Mouse (Mus musculus) lung, postnatal 36 days (tissue): ENCODE results near the gene Mdm2.
A peak's percentile ranks its signal among the peaks of the same experiment; 100 is the strongest.

Source experiments
- DNase-seq: peaks from one replicate; pipeline ENCODE4 v3.0.0; 2022; ENCODE audit warnings: mixed read lengths

Mdm2 gene

DNA sequence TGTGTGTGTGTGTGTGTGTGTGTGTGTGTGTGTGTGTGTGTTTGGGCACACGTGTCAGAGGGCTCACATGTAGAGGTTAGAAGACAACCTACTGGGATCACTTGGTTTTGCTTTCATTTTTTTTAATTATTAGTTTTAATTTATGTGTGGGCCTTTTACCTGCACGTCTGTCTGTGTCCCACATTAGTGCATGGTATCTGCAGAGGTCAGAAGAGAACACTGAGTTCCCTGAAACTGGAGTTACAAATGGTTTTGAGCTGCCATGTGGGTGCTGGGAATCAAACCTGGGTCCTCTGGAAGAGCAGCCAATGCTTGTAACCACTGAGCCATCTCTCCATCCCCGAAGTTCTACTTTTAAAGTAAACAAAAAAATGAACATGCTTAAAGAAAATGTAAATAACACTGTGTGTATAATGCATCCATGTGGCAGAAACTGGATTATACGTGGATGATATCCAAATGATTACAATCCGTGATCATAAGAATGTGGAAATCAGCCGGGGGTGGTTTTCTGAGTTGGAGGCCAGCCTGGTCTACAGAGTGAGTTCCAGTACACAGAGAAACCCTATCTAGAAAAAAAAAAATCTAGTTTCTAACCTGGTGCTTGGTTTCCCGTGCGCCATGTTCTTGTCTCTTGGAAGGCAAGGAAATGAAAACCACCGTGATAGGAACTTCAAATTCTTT lies 43.5 kb downstream of the Mdm2 start:
- DNase-seq, result no peak

DNA sequence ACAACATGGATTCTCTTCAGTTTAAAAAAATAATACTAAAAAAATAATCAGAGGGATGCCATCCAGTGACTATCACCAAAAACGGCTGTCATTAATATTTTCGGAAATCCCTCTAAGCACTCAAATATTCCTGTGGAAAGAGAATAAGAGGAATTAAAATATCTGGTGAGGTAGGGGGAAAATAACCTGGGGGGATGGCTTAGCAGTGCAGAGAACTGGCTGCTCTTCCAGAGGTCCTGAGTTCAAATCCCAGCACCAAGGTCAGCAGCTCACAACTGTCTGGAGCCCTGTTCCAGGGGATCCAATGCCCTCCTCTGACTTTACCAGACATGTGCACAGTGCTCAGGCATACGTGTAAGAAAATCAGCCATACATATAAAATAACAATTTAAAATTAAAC lies 44.2 kb downstream of the Mdm2 start:
- DNase-seq, result no peak

DNA sequence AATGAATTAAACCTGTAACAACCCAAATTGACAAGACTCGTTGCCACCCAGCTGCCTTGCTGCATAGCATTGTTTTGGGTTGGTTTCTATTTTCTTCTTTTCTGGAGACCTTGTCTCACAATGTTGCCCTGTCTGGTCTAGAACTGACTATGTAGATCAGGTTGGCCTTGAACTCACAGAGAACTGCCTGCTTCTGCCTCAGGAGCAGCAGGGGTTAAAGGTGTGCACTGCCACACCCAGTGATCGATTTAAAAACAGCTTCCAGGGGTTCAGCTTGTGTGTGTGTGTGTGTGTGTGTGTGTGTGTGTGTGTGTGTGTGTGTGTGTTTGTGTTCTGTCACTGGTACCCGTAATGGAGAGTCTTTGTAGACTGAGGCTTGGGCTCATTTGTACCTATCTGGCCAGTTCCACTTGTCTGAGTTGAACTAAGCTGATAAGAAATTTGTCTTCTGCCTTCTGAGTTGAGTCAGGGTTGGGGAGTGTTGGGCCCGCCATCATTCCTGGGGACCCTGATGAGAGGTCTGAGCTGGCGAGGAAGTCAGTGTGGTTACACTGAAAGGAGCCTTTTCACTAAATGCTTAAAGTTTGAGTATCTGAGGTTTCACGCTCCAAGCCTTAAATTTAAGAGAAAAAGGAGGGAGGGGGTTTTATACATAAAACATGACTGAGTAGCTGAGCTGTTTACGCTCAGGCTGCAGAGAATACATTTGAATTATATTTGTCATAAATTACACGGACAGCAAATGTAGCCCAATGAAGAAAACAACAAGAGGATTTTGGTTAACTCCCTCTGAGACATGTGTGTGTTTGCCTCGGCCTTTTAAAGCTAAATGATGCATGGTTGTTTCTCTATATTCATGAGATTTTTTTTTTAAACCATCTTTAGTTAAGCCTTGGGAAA lies 44.9 kb downstream of the Mdm2 start:
- DNase-seq, result no peak

DNA sequence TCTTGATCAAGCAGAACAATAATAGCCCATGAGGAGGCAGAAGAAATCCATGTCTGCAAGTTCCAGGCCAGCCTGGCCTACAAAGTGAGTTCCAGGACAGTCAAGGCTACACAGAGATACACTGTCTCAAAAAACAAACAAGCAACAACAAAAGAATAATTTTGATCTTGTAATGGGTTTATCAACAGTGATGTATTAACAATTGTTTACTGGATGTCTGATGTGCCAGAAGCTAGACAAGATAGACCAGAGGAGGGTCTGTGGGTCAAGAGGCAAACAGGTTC lies 45.7 kb downstream of the Mdm2 start:
- DNase-seq, result no peak

DNA sequence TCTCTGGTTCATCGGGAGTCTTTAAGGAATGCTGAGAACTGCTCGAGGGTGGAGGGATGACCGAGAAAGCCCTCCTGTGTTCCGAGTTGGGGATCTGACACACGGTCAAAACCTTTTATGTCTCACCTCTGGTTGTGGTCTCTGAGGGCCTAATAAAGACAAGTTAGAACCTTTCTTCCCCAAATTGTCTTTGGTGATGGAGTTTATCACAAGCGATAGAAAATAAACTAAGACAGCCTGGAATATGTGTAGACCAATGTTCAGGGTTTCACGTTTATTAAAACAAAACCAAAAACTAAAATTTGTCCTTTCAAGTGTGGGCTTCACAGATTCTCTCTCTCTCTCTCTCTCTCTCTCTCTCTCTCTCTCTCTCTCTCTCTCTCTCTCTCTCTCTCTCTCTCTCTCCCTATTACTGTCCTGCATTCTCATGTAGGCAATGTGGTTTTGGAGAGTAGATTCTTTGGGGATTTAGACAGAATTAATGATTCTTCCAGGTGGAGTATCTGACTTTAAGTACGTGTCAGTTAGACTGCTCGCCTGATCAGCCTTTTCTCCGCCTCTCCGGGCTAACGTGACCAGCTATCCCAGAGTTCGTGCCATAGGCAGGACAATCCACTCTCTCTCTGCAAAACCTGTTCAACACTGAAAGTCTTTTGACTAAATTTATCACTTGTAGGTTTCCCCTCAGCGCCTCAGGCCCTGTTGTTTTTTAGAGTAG lies 46.2 kb downstream of the Mdm2 start:
- no peak for DNase-seq

DNA sequence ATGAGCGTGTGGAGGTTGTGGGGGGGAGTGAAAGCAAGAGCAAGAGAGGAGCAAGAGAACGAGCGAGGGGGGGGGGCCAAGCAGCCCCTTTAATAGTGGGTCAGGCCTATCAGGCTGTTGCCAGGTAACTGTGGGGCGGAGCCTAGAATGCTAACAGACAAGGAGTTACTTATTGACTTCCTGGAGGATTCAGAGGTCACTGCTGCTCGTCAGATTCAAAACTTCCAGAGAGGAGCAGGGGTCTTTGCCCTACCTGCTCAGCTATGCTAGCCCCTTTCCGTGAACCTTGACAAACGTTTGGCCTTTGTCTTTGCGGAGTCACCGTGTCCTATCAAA lies 46.7 kb downstream of the Mdm2 start:
- DNase-seq, result peak; percentile 82

DNA sequence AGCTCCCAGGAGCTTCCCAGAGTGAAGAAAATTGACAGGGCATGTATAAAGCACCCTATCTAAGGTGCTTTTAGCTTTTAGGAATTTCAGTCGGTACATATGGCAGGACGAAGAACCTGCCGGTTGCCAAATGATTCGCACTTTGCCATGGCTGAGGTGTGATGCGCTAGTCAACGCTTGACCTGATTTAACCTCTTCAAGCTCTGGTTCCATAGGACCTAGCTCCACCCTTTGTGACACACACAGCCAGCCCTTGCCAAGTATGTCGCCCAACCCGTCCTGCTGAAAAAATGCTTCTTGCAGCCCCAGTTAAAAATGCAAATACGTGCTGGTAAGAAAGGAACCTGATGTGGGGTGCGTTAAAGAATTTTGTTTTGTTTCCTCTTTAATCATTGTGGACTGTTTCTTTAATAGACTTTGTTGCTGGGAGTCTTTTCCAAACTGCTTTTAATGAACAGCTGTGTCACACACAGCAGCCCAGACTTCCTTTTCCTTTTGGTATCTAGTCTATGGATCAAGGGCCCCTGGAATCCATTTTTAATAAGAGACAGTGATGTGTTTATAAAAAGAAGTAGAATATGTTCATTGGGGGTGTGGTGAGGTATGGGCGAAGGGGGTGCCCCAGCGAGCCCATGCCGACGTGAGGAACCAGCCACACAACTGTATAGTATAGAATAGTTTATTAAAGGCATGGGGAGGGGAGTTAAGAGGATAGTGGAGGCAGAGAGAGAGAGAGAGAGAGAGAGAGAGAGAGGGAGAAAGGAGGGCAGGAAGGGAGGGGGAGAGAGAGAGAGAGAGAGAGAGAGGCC lies 47.3 kb downstream of the Mdm2 start:
- DNase-seq, result peak; percentile 59

DNA sequence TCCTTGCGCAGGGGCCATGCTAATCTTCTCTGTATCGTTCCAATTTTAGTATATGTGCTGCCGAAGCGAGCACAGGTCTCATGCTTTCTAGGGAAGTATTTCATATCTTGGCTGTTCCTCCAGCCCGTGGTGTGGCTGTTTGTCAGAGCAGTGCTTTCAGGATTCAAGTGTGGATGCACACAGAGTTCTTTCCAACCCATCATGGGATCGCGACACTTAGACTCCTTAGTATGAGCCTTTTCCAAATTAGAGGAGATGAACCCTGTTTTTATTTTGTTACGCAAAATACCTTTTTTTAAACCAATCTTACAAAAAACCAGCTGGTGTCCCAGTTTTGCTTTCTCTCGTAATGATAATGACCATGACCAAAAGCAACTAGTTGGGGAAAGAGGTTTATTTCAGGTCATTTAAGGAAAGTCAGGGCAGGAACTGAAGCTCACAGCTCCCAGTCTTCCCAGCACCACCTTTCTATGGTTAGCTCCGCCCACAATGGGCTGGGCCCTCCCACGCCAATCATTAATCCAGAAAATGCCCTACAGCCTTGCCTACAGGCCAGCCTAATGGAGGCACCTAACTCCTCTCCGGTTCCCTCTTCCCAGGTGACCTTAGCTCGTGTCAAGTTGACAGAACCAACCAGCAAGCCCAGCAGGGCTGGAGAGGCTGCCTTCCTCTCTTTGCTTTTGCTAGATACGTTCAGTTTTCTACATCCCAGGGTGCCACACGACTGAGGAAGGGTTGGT lies 48.1 kb downstream of the Mdm2 start:
- peak; percentile 64 for DNase-seq

DNA sequence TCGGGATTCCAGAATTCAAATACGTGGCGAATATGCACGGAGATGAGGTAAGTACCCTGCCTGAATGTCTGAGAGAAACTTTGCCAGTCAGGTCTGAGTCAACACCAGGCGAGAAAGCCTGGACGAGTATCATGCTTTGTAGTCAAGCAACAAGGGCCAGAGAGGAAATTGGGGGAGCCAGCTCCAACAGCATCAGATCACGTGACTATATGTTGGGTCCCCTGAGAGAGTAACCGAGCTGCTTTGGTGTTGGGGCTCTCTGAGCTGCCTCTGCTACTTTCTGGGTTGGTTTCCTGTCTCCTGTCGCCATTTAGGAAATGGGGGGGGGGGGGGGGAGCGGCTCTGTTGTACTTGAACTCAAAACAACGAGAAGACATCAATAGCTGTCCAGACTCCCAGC lies 50.7 kb downstream of the Mdm2 start:
- DNase-seq, result no peak

DNA sequence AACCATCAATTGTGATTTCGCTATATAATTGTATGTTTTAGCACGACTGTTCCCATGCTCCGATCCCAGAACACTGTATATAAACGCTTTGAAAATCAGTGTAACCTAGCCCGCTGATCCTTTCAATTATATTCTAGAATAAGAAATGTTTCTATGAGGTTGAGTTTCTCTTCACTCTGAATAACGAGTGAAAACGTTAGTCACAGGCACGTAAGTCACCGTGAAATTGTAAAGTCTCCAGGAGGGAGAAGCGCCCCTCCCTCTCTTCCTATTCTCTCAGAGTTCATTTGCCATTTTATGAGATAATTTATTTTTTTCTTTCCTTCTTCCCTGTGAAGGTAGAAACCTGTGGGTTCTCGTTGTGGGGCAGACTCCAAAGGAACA lies 51.1 kb downstream of the Mdm2 start:
- DNase-seq, result no peak

DNA sequence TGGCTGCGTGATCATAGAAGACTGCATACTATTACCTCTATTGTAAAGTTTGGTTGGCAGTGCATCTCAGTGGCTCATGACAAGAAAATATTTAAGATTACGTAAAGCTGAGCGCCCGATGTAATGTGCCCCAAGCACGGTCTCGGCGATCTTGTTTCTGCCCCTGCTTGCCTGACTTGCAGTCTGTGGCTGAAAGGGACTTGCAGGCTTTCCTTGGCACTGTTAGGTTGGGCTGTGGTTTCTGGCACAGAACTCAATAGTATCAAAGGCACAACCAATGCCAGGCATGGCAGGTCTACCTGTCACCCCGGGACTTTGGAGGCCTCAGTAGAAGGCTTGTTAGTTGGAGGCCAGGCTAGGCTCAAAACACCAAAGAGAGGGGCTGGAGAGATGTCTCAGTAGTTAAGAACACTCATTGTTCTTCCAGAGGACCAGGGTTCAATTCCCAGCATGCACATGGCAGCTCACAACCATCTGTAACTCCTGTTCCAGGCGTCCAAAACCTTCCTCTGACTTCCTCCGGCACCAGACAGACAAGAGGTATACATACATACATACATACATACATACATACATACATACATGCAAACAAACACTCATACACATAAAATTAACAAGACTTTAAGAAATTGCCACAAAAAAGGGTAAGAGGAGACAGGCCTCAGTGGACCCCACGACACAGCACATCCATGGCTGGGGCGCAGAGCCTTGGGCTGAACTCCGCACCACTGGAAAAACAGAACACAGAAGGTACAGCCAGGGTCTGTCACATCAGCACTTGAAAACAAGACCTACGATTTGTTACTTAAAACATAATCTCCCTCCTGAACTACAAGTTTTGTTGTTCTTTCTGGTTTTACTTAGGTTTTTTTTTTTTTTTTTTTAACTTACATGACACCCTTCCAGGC lies 51.8 kb downstream of the Mdm2 start:
- DNase-seq, result no peak

DNA sequence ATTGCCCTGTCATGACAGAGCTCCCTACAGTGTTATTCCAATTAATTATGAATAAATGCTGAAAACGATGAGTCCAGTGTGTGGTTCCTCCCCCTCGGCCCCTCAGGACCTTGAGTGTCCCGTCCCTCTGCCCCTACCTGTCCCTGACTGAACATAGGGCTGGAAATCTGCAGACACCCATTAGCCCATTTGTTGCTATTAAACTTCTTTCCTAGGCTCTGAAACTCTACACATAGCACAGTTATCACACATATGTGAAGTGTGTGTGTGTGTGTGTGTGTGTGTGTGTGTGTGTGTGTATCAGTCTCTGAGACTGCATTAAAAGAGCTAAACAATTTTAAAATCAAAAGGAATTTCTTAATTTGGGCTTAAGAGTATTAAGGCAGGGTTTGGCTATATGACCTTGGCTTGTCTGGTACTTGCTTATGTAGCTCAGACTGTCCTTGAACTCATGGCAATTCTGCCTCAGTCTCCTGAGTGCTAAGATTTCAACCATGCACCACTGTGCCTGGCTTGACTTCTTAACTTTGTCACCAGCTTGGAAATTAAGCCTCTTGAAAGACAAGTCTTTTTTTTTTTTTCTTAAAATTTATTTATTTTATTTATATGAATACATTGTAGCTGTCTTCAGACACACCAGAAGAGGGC lies 52.8 kb downstream of the Mdm2 start:
- DNase-seq, result no peak

DNA sequence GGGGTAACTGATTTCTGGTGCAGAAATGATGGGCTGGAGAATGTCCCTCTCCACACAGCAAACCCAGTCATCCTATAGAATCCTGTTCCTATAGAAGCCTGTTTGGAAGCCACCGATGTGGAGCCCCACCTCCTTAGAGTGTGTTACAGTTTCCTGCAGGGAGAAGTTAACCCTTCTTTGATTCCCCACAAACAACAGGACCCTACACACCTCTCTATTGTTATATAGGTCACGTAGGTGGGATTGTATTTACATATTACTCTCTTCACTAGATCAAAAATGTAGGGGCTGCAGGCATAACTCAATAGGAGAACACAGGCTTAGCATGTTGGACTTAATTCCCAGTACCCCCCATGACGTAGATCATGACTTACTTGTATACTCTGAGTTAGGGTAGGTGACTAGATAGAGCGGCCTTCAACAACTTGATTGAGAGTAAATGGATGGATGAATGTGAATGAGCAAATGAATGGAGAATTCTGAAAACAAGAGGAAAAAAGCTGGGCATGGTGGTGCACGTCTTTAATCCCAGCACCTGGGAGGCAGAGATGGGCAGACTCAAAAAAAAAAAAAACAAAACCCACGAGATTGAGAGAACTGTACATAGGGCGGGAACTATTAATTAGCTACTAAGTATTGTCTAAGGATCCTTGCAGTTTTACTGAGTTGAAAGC lies 53.4 kb downstream of the Mdm2 start:
- DNase-seq, result no peak

DNA sequence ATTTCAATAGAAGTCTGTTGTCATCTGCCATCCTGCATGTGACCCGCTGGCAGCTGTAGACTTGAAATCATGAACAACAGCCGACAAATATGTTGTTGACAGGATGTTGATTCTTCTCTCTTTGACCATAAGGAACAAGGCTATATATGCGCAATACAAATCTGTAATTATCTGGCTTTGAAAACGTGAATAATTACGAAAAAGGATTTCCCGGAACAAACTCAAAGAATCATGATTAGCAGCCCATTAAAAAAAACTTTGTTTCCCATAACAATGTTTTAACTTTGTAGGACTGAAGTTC lies 53.9 kb downstream of the Mdm2 start:
- DNase-seq, result no peak

DNA sequence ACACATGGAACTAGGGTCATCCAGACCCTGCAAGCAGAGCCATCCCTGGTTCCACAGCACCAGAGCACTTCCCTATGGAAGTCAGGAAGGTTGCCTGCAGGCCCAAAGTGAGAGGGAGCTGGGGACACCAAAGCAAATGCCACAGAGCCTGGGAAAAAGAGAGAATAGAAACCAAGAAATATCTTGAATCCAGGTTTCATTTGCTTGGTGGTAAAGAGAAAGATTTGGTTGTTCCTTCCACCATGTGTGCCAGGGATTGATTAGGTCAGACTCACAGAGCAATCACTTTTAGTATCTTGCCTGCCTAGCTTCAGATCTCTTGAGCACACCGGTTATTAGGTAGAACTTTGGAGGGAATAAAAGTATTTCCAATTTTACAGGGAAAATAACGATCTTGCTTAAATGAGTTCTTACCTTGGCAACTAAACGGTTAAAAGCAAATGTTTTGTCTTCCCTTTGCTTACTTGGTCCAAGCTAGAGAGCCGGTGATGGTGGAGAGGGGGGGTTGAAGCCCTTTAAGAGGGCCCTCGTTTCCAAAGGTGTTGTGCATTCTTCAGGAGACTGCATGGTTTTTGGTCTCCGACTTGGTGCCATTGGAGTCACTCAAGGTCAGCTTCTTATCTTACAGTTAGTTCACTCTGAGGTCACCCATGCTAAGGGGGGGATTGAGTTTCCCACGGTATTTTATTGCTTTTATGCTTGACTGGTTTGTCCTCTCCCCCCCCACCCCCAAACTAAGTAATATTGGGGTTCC lies 54.5 kb downstream of the Mdm2 start:
- no peak for DNase-seq

DNA sequence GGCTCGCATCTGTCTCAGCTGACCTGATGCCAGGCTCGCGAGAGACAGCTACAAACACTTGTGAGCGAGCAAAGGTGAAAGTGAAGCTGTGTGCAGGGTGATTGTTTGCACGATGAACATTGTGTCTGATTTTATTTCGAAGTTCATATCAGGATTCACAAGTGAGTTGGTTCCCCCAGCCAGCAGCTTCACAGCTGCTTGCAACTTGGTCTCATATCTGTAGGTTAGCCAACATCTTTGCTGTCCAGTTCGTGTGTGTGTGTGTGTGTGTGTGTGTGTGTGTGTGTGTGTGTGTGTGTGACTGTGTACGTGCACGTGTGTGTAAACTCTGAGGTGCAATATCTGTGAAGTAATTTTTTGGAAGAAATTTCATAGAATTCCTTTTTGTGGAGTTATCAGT lies 55.1 kb downstream of the Mdm2 start:
- DNase-seq, result no peak

DNA sequence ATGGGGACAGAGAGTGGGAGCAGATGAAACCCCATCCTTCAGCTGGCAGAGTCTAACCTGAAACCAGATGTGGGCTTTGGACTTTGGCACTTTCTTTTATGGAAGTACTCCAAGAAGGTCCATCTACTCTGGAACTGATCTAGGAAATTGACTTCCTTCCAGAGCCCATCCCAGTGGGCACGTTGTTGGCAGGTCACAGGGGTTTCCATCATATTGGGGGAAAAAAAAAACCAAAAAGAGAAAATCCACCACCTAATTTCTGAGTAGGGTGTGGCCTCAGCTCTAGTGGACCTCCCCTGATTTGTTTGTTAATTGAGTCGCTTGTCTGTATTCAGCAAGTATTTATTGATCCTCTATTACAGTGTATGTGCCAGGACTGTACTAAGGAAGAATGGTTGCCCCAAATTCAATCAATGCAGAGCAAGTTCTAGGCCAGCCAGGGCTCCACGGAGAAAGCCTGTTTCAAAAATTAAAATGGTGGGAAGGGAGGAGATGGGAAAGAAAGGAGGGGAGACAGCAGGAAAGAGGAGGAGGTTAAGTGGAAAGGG lies 55.9 kb downstream of the Mdm2 start:
- no peak for DNase-seq

DNA sequence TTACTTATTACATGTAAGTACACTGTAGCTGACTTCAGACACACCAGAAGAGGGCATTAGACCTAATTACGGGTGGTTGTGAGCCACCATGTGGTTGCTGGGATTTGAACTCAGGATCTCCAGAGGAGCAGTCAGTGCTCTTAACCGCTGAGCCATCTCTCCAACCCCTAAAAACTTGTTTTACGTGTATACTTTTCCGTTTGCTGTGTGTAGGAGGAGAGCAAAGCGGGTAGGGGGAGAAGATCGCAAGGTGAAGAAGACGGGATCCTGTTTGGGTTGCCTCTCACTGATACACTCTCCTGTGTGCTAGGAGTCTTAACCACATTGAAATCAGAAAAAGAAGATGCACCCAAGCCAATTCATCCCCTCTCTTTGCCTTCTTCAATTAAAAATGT lies 56.8 kb downstream of the Mdm2 start:
- DNase-seq, result no peak
